Mouse (Mus musculus) olfactory bulb, adult 2 months (tissue): ENCODE results near the gene Cct2. TPM values are rescaled to one million over a fixed set of nuclear protein-coding genes. Genes with fewer than 3 reads are reported as not detected.

ENCODE experiments used
- H3K27ac ChIP-seq: fragments of 200-500 bp; 2 replicates; pipeline ENCODE4 v1.5.1; 2012; ENCODE audit warnings: low read depth, low read length; ENCODE audit not compliant: insufficient read depth
- H3K4me1 ChIP-seq: fragments of 200-500 bp; 2 replicates; pipeline ENCODE4 v1.6.1; 2012; ENCODE audit warnings: low read length; ENCODE audit not compliant: control insufficient read depth, insufficient read depth
- H3K4me3 ChIP-seq: fragments of 200-500 bp; 2 replicates; pipeline ENCODE4 v1.5.1; 2012; ENCODE audit warnings: mild to moderate bottlenecking, low read depth, low read length, moderate library complexity; ENCODE audit not compliant: insufficient read depth
- CTCF ChIP-seq: fragments of 200-500 bp; IDR thresholded peaks from 2 replicates; pipeline ENCODE4 v1.5.1; 2012; ENCODE audit warnings: low read depth, mild to moderate bottlenecking, low read length, moderate library complexity; ENCODE audit not compliant: insufficient read depth
- POLR2A ChIP-seq: fragments of 200-500 bp; IDR thresholded peaks from 2 replicates; pipeline ENCODE4 v1.6.1; 2012; ENCODE audit warnings: mild to moderate bottlenecking, low read depth, low read length, moderate library complexity; ENCODE audit not compliant: insufficient read depth
- WGBS: fragments of 180-500 bp; shearing (Covaris S2); methylation state at CpG from one replicate; pipeline ENCODE4 v1.1.7; 2018; 5-methylcytosine and 5-hydroxymethylcytosine counted together
- polyA plus RNA-seq: library from polyadenylated mRNA; stranded (reverse); fragments of >200 nt; gene quantifications from 2 replicates; pipeline ENCODE4 v1.2.4, GENCODE M21; 2012; ENCODE audit warnings: low replicate concordance; ENCODE audit not compliant: missing spikeins, insufficient read depth, insufficient read length

Cct2 gene
- polyA plus RNA-seq, 1 experiment: not detected

DNA sequence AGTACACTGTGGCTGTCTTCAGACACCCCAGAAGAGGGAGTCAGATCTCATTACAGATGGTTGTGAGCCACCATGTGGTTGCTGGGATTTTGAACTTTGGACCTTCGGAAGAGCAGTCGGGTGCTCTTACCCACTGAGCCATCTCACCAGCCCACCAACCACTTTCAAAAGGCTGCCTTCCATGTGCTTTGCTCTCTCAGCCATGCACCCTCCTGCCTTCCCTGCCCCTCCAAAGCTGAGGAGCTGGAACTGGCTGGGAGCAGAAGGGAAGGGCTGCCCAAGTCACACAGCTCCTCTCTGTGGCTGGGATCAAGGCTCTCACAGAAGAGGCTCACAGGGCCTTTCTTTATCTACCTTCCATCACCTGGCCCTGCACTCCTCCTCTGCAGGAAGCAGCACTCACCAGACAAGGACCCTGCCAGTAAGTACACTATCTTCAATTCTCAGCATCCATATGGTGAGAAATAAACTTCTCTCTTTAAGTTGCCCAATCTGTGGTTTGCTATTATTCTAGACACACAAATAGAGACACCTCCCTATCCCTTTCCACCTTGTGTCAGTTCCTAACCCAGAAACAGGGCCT, 33.6 kb upstream of the Cct2 start:
- 84% methylated on average over 2 of the region's 2 CpGs for WGBS
- TF ChIP-seq CTCF (no peak), POLR2A (no peak)

DNA sequence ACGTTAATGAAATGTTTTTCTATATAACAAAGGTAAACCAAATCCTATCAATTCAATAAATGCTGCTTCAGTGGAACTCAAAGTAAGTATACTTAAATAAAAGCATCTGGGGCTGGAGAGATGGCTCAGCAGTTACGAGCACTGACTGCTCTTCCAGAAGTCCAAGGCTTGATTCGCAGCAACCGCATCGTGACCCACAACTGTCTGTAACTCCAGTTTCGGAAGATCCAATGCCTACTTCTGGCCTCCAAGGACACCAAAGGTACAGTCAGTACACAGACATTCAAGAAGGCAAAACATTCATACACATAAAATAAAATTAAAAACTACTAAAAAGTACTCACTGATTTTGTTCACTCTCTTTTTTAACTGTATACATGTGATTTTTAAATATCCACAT, 32.5 kb upstream of the Cct2 start:
- no peak overlapping the region for H3K27ac ChIP-seq
- WGBS: 93% methylated on average over 6 of the region's 6 CpGs
- no peak overlapping the region for H3K4me3 ChIP-seq
- TF ChIP-seq CTCF (no peak), POLR2A (no peak)
- H3K4me1 ChIP-seq: peaks cover 14% of the 10 kb centered on the region

More for the DNA sequence above, 33.6 kb upstream of the Cct2 start:
- Histone ChIP-seq H3K27ac (no peak overlapping the region), H3K4me1 (peaks cover 14% of the 10 kb centered on the region), H3K4me3 (no peak overlapping the region)

DNA sequence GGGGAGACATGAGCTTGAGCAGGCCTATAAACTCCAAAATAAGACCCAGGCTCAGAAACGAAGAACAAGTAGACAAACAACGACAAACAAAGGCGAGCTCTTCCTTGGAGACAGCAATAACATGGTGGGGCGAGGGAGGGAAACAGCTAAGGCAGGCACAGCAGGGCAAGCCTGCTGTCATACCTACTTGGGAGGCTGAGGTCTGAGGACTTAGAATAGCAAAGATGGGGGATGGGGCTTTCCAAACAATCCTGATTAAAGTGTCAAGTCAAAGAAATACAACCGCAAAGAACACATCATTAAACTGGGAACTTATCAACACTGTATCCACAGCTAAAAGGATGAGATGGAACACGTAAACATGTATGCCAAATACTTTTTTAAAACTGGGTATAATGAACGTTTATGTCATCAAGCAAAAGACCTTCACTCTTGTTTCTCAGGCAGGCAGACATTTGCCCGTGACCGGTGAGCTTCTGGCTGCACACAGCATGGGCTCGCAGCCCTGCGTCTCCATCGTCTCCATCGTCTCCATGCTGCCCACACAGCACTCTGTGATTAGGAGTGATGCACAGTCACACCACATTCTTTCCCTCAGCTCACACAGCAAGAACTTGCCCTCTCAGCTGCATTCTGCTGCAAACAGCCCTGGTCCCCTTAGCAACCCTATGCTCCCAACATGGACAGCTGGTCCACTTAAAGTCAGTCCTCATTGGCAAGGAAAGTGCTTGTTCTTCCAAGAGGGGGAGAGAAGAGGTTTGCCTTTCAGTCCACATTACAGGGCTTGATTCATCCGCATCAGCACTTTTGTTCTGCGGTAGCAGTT, 31.1 kb upstream of the Cct2 start:
- no peak overlapping the region for H3K4me3 ChIP-seq
- WGBS: 26% methylated on average over 15 of the region's 15 CpGs
- TF ChIP-seq POLR2A (no peak), CTCF (no peak)
- H3K27ac ChIP-seq: peak overlapping the region; percentile 27
- H3K4me1 ChIP-seq: peaks cover 12% of the 10 kb centered on the region

DNA sequence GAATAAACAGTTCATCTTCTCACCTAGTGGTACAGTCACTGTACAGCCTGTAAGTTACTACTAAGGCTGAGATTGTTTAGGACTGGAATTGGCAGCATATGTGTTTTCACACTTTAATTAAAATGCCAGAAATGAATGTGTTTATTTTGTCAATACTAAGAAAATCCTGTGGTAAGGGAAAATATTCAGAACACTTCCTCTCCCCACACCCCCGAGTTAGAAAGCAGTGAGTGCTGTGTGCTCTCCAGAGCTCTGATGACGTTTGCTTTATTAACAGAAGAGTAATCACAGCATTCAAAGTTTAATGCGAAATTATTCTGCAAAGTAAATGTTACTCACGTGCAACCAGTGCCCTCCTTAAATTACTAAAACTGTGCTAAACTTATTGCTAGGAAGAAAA, 26.0 kb upstream of the Cct2 start:
- WGBS: 36% methylated on average over 4 of the region's 4 CpGs
- Histone ChIP-seq H3K27ac (no peak overlapping the region), H3K4me1 (peaks cover 8% of the 10 kb centered on the region), H3K4me3 (no peak overlapping the region)
- TF ChIP-seq POLR2A (no peak), CTCF (no peak)

DNA sequence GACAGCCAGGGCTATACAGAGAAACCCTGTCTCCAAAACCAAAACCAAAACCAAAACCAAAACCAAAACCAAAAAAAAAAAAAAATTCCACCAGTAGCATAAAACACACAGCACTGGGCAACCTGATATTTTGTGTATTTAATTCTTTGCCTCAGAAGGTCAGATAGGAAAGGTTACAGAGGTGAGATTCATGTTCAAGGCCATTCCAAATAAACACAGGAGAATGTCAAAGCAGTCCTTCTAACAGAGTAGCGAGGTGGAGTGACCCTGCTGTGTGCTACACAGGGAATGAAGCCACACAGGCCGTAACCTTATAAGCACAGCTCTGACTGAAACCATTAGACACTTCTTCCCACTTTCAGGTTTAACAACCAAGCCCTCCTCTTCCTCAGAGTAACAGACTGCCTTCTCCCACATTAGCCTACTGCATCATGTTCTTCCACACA, 18.3 kb upstream of the Cct2 start:
- H3K27ac ChIP-seq: no peak overlapping the region
- no peaks in the 10 kb centered on the region for H3K4me1 ChIP-seq
- H3K4me3 ChIP-seq: no peak overlapping the region
- TF ChIP-seq CTCF: no peak
- no peak for TF ChIP-seq POLR2A
- WGBS: 83% methylated on average over 2 of the region's 2 CpGs

DNA sequence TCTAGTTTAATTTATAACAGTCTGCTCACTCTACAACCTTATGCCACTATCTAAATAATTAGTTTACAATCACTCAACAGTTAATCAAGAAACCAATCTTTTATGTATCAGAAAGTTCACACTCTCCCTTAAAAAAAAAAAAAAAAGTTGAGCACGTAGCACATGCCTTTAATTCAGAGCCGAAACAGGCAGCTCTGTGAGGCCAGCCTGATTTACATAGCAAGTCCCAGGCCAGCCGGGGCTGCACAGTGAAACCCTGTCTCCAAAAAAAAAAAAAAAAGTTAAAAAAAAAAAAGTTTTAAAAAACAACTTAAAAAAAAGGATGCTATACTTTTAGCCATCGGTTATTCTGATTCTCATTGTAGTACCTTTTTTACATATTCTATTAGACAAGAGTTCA, 17.7 kb upstream of the Cct2 start:
- TF ChIP-seq CTCF: no peak
- TF ChIP-seq POLR2A: no peak

DNA sequence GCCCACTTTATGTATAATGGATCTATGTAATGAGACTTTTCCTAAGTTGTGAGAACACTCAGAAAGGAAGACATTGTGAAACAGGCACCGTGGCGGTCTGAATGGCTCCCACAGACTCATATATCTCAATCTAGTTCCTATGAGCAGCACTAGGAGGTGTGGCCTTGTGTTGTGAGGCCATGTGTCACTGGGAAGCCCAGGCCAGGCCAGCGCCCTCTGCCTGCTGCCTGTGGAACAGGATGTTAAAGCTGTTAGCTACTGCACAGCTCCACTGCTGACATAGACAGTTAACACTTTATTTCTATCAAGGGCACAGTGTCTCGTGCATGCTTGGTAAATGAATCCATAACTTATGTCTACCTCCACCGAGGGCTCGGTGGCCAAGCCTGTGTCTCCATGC, 14.7 kb upstream of the Cct2 start:
- Histone ChIP-seq H3K27ac (no peak overlapping the region), H3K4me3 (no peak overlapping the region), H3K4me1 (no peaks in the 10 kb centered on the region)
- TF ChIP-seq POLR2A (no peak), CTCF (no peak)
- 85% methylated on average over 6 of the region's 6 CpGs for WGBS

More for the DNA sequence above, 17.7 kb upstream of the Cct2 start:
- H3K27ac ChIP-seq: no peak overlapping the region
- 67% methylated on average over 4 of the region's 4 CpGs for WGBS
- no peak overlapping the region for H3K4me3 ChIP-seq
- H3K4me1 ChIP-seq: no peaks in the 10 kb centered on the region

DNA sequence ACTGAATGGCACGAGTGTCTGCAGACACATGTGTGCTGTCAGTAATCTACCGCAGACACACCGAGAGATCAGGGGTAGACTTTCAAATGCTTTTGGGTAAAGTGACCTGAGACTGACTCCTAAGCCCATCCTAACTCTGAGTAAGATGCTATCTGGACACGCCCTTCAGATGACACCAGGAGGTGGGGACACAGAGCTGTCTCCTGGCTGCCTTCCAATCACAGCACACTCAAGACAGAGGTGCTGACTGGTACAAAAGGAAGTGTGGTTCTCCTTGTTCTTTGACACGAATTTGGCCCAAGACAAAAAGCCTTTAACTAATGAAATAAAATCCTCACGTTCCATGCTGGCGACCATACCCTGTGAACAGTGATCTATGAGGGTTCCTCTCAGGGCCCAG, 9.6 kb upstream of the Cct2 start:
- TF ChIP-seq POLR2A (no peak), CTCF (no peak)
- no peak overlapping the region for H3K4me3 ChIP-seq
- WGBS: 77% methylated on average over 7 of the region's 7 CpGs
- no peak overlapping the region for H3K27ac ChIP-seq
- no peaks in the 10 kb centered on the region for H3K4me1 ChIP-seq

DNA sequence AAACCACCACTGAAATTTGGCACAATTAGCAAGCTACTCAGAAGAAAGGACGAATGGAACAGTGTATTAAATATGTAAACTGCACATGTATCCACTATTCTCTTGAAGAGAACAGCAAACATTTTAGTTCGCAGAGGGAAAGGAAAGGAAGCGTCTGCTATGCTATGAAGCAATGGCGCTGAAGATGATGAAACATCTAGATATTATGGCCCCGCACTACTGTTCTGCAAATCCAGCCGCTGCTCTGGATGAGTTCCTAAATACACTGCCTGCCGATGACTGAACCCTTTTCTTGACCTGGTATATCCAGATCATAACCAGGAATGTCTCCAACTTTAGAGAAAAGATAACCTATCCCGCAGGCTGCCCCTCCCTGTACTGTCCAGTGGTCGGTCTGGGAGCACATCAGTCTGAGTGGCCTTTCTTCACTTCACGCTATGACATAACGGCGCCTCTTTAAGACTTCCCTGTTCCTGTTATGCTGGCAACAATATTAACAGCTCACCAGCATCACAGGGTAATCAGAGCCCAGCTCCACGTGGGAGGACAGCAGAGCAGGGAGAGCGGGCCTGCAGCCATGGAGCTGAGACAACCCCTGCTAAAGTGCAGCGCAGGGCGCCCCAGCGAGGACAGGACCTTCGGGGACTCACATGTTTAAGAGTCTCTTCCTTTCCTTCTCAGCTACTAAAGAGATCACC, 8.7 kb upstream of the Cct2 start:
- H3K27ac ChIP-seq: no peak overlapping the region
- H3K4me1 ChIP-seq: no peaks in the 10 kb centered on the region
- 90% methylated on average over 18 of the region's 18 CpGs for WGBS
- no peak overlapping the region for H3K4me3 ChIP-seq
- no peak for TF ChIP-seq CTCF
- no peak for TF ChIP-seq POLR2A
